Mouse (Mus musculus) frontal cortex, adult 2 months (tissue): ENCODE measurements around the gene Kcnk13. TPM values are rescaled to one million over a fixed set of nuclear protein-coding genes. Genes with fewer than 3 reads are reported as not detected.
A peak's percentile ranks its signal among the peaks of the same experiment; 100 is the strongest.

ENCODE experiments used
- DNase-seq, 2 experiments: peaks; one replicate each; pipeline ENCODE4 v3.0.0; 2022; ENCODE audit warnings: low spot score in 1 of 2; ENCODE audit errors: extremely low spot score in 1 of 2
- polyA plus RNA-seq: library from polyadenylated mRNA; depleted of rRNA; stranded (reverse); fragments of >200 nt; gene quantifications from 2 replicates; pipeline ENCODE4 v1.2.3, GENCODE M21; 2012

Kcnk13 gene
- polyA plus RNA-seq, 1 experiment = 6.3 TPM

DNA sequence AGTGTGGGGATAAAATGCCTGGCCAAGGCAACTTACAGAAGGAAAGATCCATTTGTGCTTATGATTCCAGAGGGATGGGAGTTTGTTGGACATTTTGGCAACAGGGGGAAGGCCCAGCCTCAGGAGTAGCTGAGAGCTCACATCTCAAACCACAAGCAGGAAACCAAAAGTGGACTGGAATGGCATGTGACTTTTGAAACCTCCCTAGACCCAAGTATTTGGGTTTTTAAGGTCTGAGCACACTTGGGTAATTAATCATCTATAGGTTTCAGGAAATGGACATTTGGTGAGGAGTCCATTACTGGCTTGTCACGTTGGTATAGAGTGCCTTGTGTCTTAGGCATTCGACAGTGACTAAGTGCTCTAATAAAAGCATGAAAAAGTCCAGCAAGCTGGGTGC is 42.4 kb downstream of the Kcnk13 start:
- DNase-seq = no peak

DNA sequence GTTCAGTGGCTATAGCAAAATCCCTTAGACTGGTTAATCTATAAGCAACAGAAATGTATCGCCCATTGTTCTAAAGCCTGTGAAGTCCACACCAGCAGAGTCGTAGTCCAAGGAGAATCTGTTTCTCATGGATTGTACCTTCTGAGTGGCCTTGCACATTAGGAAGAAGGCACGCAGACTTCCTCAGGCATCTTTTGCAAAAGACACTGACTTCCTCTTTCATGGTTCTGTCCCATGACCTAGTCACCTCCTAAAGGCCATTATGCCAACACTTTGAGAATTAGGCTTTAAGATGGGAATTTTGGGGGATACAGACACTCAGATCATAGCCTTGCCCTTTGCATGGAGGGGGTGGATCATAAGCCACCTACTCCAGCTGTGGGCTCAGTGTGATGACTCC is 48.5 kb downstream of the Kcnk13 start:
- no peak for DNase-seq

DNA sequence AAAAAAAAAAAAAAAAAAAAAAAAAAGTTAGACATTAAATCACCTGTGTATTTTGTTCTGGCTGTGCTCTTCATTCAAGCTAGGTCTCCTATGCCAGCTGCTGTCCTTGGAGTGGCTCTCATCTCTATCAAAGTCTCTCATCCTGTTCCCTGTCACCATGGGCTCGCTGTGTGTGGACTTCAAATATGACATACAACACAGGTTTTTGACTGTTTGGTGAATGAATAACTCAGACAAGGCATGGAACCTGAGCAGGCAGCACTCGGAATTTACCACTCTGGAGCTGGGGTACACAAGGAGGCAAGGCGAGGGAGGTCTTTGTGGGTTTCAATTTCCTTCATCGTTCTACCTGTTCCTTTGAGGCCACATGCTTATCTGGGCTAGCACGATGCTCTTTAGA is 50.8 kb downstream of the Kcnk13 start:
- no peak for DNase-seq

DNA sequence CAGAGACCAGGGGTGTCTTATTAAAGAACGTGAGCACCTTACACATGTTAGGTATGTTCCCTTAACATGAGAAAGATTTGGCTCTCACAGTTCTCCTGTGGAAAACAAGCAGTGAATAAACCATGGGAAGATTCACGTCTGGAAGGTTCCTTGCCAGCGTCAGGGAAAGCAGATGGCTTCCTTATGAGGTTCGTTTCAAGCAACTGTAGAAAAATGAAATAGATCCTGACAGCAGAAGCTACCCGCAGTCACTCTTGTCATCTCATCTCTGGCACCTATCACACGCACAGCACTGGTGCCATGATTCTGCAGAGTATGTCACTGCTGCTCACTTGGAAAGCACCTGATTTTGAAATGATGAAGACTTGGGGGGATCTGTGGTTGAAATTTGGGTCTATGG is 53.4 kb downstream of the Kcnk13 start:
- DNase-seq = no peak

DNA sequence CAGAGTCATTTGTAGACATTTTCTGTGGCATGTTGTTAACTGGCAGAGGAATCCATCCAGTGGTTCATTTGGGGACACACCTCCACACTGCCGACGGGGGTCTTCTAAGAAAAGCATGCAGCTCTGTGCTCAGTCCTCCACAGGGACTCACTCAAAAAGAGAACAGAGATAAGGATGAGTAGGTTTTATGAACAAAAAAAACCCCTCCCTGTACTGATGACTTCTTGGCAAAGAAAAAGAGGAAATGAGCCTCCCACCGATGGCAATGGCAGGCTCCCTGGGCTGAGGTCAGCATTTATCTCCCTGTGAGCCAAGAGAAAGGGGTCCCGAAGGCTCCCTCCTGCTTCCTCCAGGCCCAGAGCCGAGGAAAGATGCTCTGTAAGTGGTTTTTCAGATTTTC is 58.2 kb downstream of the Kcnk13 start:
- DNase-seq = no peak

DNA sequence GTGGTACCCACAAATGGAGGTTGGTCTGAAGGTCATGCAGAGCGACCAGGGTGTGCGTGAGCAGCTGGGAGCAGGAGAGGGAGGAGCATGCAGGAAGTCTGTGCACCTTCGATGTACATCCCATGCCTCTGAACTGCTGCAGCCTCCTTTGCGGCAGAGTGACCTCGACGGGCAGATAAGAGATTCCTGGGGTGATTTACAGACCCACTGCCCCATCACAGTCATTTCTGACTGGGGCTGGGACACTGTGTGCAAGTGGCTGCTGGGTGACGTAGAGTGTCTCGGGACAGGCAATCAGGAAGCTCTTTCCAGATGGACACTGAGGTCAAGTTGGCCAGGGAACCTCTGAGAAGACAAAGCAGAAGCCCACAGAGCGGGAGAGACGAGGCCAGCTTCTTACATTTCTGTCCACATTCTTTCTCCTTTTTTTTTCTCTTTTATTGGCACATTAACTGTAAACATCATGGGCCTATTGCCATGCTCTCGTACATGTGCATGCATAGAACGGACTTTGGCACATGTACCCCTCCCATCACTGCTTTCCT is 59.6 kb downstream of the Kcnk13 start:
- DNase-seq = no peak

DNA sequence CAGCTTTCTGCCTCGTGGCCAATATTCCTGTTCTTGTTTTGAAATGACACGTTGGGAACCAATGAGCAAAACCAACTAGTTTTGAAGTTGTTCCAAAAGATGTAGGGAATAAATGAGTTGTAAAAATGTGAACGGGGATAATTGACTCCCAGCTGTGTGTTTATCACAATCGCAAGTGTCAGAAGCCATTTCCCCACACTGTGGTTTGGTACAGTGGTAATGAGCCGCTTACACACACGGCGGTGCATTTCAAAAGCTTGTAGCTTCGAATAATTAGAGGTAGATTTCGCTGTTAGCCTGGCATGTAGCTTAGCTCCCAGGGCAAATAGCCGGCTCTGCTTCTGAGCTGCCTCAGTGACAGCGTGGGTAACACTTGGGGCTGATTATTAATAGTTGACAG is 61.4 kb downstream of the Kcnk13 start:
- no peak for DNase-seq

DNA sequence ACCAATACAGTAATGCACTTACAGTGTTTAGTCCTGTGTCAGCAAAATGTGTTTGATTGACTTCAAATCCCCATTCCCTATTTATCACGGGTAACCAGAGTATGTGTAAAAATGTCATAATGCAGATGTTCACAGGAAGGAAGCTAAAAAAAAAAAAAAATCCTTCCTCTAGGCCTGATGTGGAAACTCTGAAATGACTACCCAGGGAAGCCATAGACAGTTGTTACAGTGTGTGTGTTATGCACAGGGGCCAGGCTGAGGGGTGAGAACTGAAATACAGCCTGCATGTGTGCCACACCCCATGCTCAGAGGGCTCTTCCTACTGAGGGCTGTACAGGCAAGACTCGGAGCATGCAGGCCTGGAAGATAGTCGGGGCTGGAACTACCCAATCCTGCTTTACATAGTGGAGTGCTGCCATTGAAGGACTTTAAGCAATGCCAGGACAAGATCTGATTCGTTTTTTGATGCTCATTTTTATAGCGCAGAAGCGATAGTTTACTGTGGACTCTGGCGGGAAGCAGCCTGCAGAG is 62.5 kb downstream of the Kcnk13 start:
- no peak for DNase-seq

DNA sequence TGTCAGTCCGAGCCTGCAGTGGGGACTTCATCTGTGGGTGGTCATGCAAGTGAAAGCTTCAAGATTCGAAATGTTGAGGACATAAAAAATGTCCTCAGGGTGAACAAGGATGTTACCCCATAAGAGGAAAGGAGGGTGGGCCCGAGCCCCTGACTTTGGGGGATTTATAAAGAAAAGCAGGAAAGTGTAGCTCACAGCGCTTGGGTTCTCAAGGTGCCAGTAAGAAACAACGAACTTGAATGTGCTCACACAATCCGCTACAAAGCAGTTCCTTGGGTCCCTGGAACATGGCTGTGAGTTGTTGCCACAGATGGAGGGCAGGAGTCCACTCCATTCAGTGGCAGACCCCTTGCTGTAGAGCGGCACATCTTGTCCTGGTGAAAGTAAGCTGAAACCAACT is 63.0 kb downstream of the Kcnk13 start:
- no peak for DNase-seq

DNA sequence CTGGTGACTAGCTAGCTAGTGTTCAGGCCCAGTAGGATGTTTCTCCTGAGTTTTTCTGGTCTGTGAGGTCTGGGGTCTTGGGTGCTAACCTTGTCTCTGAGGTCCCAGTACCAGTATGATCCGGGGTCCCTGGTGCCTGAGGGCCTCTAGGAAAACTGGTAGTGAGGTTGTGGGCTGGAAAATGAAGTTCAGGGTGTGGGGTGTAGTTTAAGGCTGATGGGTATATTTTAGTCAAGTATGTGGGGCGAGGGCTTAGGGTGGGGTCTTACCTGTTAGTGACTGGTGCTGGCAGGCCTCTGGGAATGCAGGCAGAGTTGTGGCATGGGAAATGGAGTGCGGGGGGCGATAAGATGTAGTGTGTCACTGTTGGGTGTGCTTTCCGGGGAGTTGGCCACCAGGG is 67.4 kb downstream of the Kcnk13 start:
- no peak for DNase-seq

DNA sequence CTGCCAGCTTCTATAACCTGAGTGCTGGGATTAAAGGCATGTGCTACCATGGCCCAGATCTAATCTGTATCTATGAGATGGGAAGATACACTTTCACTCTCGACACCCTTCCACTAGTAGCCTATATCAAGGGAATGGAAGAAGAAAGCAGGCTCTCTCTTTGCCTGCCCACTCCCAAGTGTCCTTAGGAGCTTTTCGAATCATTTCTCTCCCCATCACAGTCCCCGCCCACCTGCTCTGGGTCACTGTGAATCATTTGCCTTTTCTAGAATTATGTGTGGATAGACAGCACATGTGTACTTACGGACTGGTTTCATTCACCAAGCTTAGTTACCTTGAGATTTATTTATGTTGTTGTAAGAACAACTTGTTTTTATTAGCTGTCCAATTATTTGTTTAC is 68.2 kb downstream of the Kcnk13 start:
- DNase-seq = no peak

DNA sequence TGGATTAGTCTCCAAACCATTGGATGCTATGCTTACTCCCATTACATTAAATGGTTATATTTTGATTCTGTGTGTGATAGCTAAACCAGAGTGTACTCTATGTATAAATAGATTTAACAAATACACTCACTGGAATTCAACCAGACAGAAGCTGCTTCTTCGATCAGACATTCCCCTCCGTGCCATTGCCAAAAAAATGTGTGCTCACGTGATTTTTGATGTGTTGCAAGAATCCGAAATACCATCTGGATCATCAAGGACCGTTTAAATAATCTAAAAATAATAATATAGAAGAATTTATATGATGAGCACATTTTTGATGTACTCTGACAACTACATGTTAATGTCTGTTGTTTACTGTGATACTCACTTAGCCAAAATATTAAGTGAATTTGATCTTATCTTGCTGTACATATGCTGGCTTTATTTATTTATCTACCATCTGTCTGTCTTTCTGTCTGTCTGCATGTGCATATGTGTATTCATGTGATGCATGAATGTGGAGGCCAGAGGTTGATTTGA is 74.5 kb downstream of the Kcnk13 start:
- no peak for DNase-seq

DNA sequence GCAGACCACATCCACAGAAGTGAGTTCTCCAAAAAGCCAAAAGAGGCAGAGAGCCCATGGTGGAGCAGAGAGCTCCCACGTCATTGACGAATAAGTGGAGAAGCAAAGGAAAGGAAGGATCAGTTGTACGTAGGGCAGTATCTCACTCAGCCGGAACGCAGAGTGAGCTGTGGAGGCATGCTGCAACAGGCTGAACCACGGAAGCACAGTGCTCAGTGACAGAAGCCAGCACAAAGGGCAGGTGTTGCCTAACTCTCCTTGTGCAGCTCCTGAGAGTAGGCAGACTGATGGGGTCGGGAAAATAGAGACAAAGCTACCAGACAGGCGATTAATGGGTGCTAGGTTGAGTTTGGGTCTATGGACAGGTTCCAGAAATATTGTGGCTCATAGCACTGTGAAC is 77.8 kb downstream of the Kcnk13 start:
- no peak for DNase-seq

DNA sequence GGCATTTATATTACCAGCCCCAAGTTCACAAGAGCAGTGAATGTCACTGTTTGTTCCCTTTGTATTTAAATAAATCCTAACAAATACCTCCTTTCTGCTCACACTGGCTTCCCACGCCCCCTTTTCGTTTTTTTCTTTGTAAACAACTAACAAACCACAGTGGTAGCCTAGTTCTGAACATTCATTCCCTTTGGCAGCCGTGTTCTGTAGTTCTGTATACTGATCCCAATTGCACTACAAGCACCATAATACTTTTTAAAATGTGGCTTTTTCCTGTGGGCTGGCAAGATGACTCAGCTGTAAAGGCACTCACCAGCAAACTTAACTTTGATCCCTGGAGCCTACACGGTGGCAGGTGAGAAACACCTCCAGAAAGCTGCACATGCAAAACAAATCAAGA is 80.4 kb downstream of the Kcnk13 start:
- peak in 1 of 2 experiments; percentile 19 for DNase-seq

DNA sequence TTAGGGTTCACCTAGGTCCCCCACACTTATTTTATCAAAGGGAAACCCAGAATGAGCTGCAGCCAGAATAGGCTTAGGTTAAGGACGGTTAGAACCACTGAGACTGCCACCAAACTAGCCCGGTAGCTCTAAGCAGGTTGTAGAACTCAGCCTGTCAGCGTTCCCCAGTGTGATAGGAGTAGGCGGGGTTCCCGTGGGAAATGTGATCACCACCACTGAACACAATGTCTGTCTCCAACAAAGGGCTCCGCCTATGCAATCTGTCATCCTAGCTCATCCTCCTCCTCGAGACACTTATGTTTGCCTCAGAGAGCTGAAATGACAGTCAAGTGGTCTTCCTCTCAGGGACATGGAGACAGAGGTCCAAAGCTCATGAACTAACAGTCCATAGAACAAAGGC is 86.3 kb downstream of the Kcnk13 start:
- peak in 1 of 2 experiments; percentile 17 for DNase-seq

DNA sequence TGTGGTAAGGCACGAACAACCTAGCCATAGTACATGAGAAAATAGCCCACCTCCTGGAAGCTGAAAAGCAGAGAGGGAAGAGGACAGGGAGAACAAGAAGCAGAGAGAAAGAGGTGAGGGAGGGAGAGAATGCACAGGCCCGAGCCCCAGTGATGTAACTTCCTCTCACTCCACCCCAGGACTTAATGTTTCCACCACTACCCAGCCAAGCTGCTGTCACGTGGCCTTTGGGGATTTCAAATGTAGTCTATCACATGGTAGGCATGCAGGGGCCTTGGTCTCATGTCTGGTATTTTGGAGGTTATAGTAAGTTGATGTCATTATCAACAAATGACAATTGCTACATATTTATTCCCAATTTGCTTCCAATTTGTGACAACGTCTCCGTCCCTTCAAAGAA is 89.3 kb downstream of the Kcnk13 start:
- DNase-seq = no peak

DNA sequence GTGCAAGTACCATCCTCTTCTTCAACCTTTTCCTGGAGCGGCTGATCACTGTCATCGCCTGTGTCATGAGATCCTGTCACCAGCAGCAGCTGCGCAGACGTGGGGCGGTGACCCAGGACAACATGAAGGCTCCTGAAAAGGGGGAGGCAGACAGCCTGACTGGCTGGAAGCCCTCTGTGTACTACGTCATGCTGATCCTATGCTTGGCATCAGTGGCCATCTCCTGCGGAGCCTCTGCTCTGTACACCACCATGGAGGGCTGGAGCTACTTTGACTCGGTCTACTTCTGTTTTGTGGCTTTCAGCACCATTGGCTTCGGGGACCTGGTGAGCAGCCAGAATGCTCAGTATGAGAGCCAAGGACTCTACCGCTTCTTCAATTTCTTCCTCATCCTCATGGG is 96.8 kb downstream of the Kcnk13 start:
- no peak for DNase-seq

DNA sequence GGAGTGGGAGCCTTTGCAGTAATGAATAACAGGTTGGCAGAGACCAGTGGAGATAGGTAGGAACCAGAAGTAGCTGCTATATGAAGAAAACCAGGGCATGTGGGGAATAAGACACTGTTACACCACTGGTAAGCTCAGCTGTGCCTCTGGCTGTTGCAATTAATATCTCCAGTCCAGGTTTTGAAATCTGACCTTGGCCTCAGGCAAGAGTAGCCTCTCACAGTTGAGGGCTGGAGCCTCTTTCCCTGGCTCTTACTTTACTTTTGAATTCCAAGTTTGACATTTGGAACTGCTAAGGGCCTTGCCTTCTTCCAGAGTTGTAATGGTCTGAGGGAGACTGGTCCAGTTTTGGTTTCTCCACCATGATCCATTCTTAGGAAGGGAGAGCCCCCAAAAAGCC is 97.5 kb downstream of the Kcnk13 start:
- no peak for DNase-seq

DNA sequence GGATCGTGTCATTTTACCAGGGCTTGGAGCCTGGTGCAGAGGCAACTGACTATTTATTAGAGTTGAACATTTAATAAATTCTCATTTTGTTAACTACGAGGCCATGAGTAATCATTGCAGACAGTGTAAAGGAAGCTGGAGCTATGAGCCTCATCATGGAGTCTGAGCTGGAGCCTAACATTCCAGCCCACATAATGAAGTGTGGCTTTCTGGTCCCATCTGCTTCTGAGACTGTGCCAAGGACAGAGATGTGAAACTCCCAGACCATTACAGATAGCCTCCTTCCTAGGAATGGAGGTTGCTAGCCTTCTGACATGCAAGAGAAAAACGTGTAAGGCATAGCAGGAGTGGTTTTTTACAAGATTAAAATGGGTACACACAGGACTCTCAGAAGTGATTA is 98.3 kb downstream of the Kcnk13 start:
- DNase-seq = no peak

DNA sequence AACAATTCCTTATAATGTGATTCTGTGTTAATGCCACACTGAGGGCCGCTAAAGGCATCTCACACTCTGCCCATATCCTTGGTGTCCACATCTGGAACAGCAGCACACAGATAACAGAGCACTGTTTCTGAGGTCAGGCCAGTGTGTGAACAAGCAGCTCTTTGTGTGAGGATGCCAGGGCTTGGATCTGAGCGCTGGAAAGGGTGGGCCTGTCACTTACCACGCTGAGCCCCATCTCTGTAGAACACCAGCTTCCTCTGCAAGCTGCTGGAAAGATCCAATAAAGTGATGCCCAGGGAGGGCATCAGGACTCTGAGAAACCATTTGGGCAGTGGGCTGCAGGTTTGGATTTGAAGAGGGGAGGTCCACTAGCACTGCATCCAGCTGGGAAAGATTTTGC is 100.8 kb downstream of the Kcnk13 start:
- DNase-seq = peak in 1 of 2 experiments; percentile 22

DNA sequence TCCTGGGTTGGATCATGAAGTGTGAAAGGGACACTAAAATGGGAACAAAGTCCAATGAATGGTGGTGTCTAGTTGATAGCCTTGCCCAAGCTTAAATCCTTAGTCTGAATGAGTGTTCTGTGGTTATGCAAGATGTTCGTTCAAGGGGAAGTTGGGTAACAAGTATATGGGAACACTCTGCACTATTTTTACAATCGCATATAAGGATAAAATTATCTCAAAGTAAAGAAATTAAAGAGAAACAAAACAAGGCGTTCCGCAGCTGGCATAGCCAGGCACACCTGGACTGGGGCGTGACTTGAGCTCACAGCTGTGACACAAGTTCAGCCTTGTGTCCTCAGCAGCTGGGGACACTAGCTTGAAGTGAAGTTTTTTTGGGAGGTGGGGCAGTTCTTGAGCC is 103.2 kb downstream of the Kcnk13 start:
- no peak for DNase-seq

DNA sequence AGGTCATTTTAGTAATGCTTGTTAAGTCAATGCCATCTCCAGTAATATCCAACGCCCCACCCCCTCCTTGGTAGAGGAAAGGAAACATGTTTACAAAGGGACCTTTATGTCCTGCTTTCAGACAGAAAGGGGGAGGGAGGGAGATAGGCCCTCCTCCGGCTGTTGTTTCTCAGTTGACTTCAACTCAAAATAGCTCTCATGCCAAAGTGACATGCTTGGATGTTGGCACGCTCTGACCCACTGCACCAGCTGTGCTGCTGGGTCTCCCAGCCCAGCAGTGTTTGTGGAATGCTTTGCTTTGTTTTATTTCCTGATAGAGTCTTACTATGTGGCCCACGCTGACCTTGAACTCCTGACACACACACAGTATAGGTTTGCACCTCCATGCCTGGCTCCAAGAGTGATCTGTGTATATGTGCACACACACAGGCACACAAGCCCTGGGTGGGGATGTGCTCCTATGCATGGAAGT is 108.9 kb downstream of the Kcnk13 start:
- DNase-seq = peak in 1 of 2 experiments; percentile 40

DNA sequence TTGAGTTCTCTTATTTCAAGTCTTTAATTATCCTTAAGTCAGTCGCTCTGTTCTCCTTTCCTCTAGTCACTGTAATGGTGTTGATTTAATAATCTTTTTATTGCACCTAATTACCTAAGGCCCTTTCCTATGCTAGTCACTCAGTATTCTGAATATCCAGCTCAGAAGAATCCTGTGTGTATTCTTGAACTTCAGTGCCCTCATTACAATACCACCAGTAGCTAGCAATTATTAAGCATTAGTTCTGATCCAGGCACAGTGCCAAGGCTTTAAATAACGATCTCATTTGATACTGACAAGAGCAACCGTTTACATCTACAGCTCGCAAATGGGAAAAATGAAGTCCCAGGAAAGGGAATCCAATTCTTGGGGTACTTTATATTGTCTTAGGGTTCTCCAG is 111.4 kb downstream of the Kcnk13 start:
- no peak for DNase-seq
